Mouse (Mus musculus): Measurements from ENCODE around the gene Reck.

GRCm38 (mm10) chr4:43838326-43838725, 37.0 kb upstream of the Reck start:
- TF ChIP-seq CTCF (IDR thresholded peaks at IDR 0.05; ENCODE audit: control insufficient read depth, insufficient read depth, insufficient replicate concordance, low read depth, low read length) (no peak), POLR2A (IDR thresholded peaks at IDR 0.05; ENCODE audit: control insufficient read depth, low read depth, low read length) (no peak)

Data from testis, adult 2 months (tissue).